Mouse (Mus musculus) kidney, adult 2 months (tissue): ENCODE measurements around the gene Fyttd1. TPM values are rescaled to one million over a fixed set of nuclear protein-coding genes. Genes with fewer than 3 reads are reported as not detected.

Experiments used
- DNase-seq: peaks from one replicate; pipeline ENCODE4 v3.0.0; 2021
- H3K27ac ChIP-seq: fragments of 200-500 bp; 2 replicates; pipeline ENCODE4 v1.5.1; 2012; ENCODE audit warnings: low read depth, low read length, control low read depth, inconsistent platforms; ENCODE audit not compliant: insufficient read depth
- H3K27me3 ChIP-seq: fragments of 200-500 bp; replicated peaks from 2 replicates; pipeline ENCODE4 v1.6.1; 2012; ENCODE audit warnings: mild to moderate bottlenecking, moderate library complexity, low read length, inconsistent platforms; ENCODE audit not compliant: control insufficient read depth, insufficient read depth
- H3K36me3 ChIP-seq: fragments of 200-500 bp; 2 replicates; pipeline ENCODE4 v1.6.1; 2012; ENCODE audit warnings: mild to moderate bottlenecking, moderate library complexity, low read length, inconsistent platforms; ENCODE audit not compliant: control insufficient read depth, insufficient read depth
- H3K4me1 ChIP-seq: fragments of 200-500 bp; 2 replicates; pipeline ENCODE4 v1.6.1; 2011; ENCODE audit warnings: low read length; ENCODE audit not compliant: control insufficient read depth, insufficient read depth
- H3K4me3 ChIP-seq: fragments of 200-500 bp; 2 replicates; pipeline ENCODE4 v1.5.1; 2011; ENCODE audit warnings: mild to moderate bottlenecking, low read depth, low read length, control low read depth; ENCODE audit not compliant: insufficient read depth
- CTCF ChIP-seq: fragments of 200-500 bp; conservative IDR thresholded peaks from 2 replicates; pipeline ENCODE4 v1.5.1; 2011; ENCODE audit warnings: low read depth, mild to moderate bottlenecking, control low read depth, low read length, moderate library complexity, mixed read lengths; ENCODE audit not compliant: insufficient read depth, insufficient read length
- POLR2A ChIP-seq: fragments of 200-500 bp; IDR thresholded peaks from one replicate; pipeline ENCODE4 v1.6.1; 2011; ENCODE audit warnings: low read depth, low read length, control low read depth
- WGBS: fragments of 180-500 bp; shearing (Covaris S2); methylation state at CpG from one replicate; pipeline ENCODE4 v1.1.7; 2018; 5-methylcytosine and 5-hydroxymethylcytosine counted together
- polyA plus RNA-seq: library from polyadenylated mRNA; depleted of rRNA; stranded (reverse); fragments of >200 nt; gene quantifications from 2 replicates; pipeline ENCODE4 v1.2.3, GENCODE M21; 2012

The Fyttd1 gene
- polyA plus RNA-seq, 1 experiment: 9.0 TPM

GRCm38 (mm10) chr16:32878972-32879926, 1.9 kb downstream of the Fyttd1 start:
- Histone ChIP-seq H3K4me3 (no peak overlapping the region), H3K4me1 (peaks cover 2% of the 10 kb centered on the region; the same call in 1 of the 2 replicates), H3K27ac (no peak overlapping the region), H3K36me3 (no peaks in the 10 kb centered on the region), H3K27me3 (no peaks in the 10 kb centered on the region)
- no peak for TF ChIP-seq CTCF
- no peak for TF ChIP-seq POLR2A
- WGBS: 77% methylated on average over 14 of the region's 14 CpGs
- no peak for DNase-seq

DNA sequence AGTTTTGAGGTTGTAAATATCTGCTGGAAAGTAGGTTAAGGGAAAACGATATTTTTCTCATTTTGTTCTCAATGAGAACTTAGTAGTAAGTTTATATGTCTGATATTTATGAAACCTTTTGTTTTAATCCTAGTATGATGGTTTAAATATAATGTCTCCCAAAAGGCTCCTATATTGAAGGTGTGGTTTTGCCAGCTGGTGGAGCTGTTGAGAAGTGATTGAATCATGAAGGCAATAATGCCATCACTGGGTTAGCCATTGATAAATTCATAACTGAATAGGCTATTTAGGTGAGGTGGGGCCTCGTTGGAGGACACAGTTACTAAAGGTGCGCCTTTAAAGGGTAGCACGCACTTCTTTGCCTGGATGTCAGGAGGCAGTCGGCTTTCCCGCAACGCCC, 4.2 kb downstream of the Fyttd1 start:
- Histone ChIP-seq H3K4me3 (no peak overlapping the region), H3K27ac (no peak overlapping the region), H3K4me1 (no peaks in the 10 kb centered on the region; the same call in 1 of the 2 replicates), H3K36me3 (0 out of 2 replicates have a peak, but pooled peaks cover 2% of the 10 kb centered on the region), H3K27me3 (no peaks in the 10 kb centered on the region)
- no peak for DNase-seq
- TF ChIP-seq POLR2A: no peak
- TF ChIP-seq CTCF: no peak
- 75% methylated on average over 7 of the region's 7 CpGs for WGBS

DNA sequence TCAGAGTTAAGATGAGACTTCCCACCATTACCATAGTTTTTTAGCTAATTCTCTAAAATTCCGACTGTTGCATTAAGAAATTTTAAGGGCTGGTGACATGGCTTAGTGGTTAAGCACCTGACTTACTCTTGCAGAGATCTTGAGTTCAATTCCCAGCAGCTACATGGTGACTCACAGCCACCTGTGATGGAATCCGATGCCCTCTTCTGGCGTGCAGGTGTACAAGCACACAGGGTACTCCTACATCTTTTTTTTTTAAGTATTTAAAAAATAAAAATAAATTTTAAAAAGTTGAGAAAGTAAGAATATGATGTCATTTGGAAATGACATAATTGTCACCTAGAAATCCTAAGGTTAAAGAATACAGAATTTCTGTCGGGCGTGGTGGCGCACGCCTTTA, 10.7 kb downstream of the Fyttd1 start:
- Histone ChIP-seq H3K36me3 (peaks cover 6% of the 10 kb centered on the region; the same call in 1 of the 2 replicates), H3K27me3 (no peaks in the 10 kb centered on the region), H3K27ac (no peak overlapping the region), H3K4me3 (no peak overlapping the region), H3K4me1 (peaks cover 5% of the 10 kb centered on the region; the same call in 1 of the 2 replicates)
- TF ChIP-seq POLR2A: no peak
- peak; percentile 53 for TF ChIP-seq CTCF
- WGBS: 87% methylated on average over 7 of the region's 7 CpGs
- no peak for DNase-seq

- peaks cover 4% of the 10 kb centered on the region; the same call in 1 of the 2 replicates for H3K36me3 ChIP-seq
Observed at GRCm38 (mm10) chr16:32889881-32890280, 12.6 kb downstream of the Fyttd1 start.

DNA sequence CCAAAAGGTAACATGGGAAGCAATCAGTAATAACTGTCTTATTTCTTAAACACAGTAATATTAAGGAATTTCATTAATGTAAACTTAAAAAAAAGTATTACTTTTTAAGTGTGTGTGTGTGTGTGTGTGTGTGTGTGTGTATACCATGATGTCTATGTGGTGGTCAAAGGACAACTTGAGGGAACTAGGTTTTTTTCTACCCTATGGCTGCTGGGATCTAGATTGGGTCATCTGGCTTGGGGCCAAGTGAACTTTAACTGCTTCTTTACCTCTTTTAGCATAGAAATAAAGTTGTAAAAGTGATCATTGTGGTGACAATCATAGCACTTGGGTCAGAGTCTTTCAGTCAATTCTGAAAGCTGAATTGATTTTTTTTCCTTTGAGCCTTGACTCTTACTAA, 18.8 kb downstream of the Fyttd1 start:
- Histone ChIP-seq H3K36me3 (peaks cover 3% of the 10 kb centered on the region), H3K27me3 (no peaks in the 10 kb centered on the region), H3K4me3 (no peak overlapping the region), H3K4me1 (no peaks in the 10 kb centered on the region), H3K27ac (no peak overlapping the region)
- TF ChIP-seq CTCF: no peak
- no peak for TF ChIP-seq POLR2A
- DNase-seq: no peak

More at GRCm38 (mm10) chr16:32889881-32890280, 12.6 kb downstream of the Fyttd1 start:
- peak; percentile 61 for DNase-seq
- WGBS: 35% methylated on average over 2 of the region's 2 CpGs
- Histone ChIP-seq H3K27me3 (no peaks in the 10 kb centered on the region), H3K27ac (no peak overlapping the region), H3K4me1 (peaks cover 5% of the 10 kb centered on the region; the same call in 1 of the 2 replicates), H3K4me3 (no peak overlapping the region)
- TF ChIP-seq CTCF: no peak
- no peak for TF ChIP-seq POLR2A

DNA sequence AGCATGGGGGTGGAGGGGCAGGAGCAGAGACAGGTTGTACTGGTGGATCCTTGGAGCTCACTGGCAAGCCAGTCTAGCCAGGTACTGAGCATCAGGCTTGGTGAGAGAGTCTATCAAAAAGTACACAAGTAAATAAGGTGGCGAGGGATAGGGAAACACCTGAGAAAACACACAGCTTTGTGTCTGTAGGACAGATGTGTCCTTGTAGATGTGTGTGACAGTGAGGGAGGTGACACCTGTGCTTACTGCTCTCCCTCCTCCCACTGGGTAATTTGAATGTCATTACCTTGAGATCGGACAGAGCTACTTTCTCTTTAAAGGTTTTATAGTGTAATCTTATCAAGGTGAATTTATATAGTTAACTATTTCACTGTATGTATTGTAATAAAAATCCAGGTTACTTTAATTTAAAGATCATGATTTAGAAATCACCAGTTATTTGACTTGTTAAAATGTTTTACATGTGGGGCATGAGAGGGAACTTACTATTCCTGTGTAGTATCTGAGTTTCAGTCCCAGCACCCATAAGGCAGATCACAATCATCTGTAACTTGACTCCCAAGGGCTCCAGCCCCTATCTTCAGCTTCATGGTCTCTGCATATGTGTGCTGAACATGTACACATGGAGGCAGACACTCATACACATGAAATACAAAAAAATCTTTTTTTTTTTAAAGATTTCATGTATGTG, 24.2 kb downstream of the Fyttd1 start:
- no peak for DNase-seq
- 71% methylated on average over 2 of the region's 2 CpGs for WGBS
- no peaks in the 10 kb centered on the region for H3K4me1 ChIP-seq
- H3K27ac ChIP-seq: no peak overlapping the region
- no peaks in the 10 kb centered on the region for H3K27me3 ChIP-seq
- H3K4me3 ChIP-seq: no peak overlapping the region
- peaks cover 3% of the 10 kb centered on the region for H3K36me3 ChIP-seq
- no peak for TF ChIP-seq POLR2A
- no peak for TF ChIP-seq CTCF

DNA sequence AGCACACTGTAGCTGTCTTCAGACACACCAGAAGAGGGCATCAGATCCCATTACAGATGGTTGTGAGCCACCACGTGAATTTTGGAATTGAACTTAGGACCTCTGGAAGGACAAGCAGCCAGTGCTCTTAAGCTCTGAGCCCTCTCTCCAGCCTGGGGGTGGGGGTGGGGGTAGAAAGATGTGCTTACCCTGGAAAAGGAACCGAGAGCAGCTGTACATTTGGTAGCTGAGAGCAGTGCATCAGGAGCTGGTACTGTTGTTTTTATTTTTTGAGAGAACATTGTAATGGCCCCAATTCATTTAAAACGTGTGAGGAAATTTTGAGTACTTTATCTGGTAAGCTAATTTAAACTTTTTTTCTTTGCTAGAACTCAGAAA, 24.7 kb downstream of the Fyttd1 start:
- Histone ChIP-seq H3K4me3 (no peak overlapping the region), H3K27me3 (no peaks in the 10 kb centered on the region), H3K4me1 (0 out of 2 replicates have a peak, but pooled peaks cover 5% of the 10 kb centered on the region), H3K27ac (no peak overlapping the region), H3K36me3 (peaks cover 3% of the 10 kb centered on the region)
- TF ChIP-seq POLR2A (no peak), CTCF (0 out of 2 replicates have a peak, but pooled peaks have one; percentile 0)
- DNase-seq: no peak
- WGBS: 58% methylated on average over 3 of the region's 3 CpGs
